Mouse (Mus musculus) liver (tissue): Measurements from ENCODE around the gene Tbc1d5.

Source experiments
- DNase-seq: peaks from one replicate; pipeline ENCODE4 v3.0.0-alpha.2; 2020; ENCODE audit warnings: mixed read lengths

Tbc1d5 gene

DNA sequence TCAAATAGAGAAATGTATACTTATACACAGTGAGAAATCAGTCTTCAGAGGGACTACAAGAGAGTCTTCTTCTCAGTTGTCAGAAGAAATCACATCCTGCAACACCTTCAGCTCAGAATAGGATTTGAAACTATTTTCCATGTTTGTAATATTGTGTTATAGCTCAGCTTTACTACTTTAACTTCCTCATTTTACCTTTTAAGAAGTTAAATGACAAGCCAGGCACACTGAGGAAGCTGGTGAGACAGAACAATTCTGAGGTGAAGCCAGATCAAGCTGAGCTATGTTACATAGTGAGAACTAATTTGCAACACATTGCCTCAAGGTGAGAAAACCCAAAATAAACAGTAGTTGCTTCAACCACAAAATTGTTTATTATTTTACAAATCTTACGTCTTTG lies 135.3 kb downstream of the Tbc1d5 start:
- no peak for DNase-seq

DNA sequence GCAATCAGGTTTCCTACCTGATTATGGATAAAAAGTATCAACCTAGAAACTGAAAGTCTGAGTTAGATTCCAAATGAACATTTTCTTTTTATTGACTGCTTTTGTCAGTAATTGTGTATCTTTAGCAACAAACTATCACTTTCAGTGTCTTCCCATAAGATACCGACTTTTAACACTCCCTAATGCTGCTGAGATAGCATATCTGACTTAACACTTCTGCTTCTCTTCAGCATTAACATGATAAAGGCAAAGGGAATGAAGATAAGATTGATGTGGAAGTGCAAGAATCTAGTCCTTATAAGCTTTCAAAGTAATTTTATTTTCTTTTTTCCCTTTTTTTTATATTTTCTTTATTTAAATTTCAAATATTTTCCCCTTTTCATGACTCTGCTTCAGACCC lies 138.3 kb downstream of the Tbc1d5 start:
- no peak for DNase-seq

DNA sequence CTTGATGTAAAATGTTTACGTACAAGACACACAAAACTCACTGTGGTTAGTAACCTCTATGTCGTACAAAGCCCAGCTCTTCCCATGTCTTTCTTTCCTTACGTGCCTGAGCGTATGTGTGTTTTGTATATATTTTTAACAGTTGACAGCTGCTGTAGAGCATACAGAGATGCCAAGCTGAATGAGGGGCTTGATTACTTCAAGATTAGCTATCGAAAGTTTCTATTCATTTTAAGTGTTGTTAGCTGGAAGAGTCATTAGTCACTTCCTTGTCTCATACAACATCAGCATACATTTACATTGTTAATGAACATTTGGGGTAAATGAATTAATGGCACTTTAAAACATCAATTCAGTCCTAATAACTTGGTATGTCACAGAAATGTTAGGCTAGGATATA lies 155.9 kb downstream of the Tbc1d5 start:
- no peak for DNase-seq

DNA sequence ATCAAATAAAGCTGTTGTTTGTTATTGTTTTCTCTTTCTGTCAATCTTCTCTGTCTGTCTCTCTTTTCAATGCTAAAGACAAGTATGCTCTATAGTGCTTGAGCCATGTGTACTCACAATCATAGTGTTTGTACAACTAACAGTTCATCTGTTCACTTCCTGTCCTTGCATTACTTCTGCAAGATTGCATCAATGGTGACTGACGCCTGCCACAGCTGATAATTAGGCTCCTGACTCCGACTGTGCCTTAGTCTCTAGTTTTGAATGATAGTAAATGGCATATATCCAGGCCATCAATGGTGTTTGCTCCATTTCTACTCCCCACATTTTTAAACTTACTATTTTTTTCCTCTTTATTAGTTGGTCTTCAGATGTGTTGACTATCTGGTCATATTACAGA lies 162.8 kb downstream of the Tbc1d5 start:
- DNase-seq = no peak

DNA sequence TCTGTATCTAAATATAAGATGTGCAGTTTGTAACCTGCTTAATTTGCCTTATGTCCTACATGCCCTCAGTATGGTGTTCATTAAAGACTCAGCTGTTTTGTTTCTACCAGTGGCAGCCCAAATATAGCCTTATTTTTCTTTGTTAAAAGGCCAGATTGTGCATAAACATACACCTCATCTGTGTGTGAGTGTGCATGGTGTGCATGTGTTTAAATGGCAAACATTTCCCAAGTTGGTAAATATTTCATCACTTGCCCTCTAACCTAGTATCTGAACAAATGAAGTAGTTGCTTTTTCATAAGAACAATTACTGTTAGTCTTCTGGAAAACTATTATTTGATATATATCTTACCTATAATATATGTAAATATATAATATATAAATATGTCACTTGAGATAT lies 165.2 kb downstream of the Tbc1d5 start:
- no peak for DNase-seq

DNA sequence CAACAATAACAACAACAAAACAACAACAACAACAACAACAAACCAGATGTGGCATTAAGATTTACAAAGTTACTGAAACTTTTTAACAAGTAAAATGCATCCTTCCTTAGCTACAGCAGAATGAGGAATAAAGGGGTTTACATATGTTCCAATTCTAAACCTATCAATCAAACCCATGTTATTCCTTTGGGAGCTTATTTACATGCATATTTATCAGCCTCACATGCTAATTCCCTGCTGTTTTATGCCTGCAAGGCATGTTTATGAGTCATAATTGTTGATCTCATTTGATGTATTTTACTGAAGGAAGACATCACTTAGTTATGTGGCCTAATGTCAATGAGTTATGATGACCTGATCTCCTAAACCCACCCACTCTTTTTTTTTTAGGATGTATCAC lies 176.0 kb downstream of the Tbc1d5 start:
- no peak for DNase-seq

DNA sequence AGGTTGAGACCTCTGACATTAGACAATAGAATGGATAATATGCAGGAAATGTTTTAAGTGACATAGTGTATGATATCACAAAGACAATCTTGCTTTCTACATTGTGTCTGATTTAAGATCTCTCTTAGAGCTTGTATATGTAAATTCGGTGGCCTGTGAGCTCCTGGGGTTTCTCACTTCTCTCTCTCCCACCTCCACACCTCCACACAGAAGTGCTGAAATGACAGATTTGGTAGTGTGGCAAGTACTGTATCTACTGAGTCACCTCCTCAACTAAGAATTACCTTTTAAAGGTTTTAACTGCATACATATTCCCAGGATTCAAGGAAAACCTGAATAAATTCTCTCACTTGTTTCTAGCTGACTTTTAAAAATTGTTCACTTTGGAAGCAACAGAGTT lies 180.9 kb downstream of the Tbc1d5 start:
- DNase-seq = no peak

DNA sequence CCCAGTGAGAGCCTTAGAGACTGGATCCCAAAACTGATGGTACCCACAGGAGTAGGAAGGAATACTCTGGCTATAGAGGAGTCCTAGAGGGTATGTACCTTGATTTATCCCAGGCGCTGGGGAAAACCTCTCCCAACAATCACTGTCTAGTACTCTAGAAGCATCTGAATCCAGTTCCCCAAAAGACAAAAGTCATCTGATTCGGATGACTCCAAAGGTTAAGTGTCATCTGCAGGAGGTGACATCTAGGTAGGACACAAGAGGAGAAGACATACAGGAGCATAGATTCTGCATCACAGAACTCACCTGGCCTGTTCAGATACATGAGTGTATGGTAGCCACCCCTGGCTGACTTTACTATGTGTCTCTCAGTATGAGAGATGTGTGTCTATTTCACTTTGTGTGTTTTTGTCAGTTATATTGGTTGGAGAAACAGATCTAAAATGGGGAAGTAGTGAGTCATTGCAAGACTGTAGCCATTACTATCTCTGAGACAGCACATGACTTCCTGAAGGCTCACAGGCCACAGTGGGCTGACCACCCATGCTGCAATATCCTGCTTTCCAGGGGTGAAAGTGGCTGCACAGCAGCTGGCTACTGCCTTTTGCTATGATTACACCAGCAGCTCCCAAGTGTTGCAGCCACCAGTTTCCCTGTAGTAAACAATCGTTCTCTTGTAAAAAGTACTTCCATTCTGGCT lies 185.7 kb downstream of the Tbc1d5 start:
- peak; percentile 46 for DNase-seq

DNA sequence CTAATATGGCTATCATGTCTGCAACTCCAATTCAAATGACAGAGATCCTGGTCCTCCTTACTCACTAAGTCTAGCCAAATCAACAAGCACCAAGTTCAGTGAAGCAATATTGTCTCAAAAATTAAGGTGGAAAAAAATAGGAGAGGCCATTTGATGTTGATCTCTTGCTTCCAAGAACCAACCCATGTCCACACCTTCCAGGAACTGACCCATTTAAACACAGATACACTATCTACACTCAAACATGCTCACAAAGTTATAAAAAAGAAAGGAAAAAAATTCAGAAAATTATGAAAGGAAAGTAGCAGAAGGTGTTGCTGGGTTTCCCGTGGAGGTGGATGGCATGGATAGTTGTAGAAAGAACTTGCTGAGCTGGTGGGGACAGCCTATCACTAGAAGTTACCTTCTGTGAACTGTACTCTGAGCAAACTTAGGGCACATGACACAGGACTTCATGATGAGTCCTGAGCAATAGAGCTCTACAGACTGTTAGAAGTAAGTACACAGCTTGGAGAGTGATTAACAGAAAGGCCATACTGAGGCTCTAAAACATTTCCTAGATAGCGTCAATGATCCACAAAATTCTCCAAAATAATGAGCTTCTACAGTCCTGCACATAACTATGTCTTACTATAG lies 188.3 kb downstream of the Tbc1d5 start:
- no peak for DNase-seq

DNA sequence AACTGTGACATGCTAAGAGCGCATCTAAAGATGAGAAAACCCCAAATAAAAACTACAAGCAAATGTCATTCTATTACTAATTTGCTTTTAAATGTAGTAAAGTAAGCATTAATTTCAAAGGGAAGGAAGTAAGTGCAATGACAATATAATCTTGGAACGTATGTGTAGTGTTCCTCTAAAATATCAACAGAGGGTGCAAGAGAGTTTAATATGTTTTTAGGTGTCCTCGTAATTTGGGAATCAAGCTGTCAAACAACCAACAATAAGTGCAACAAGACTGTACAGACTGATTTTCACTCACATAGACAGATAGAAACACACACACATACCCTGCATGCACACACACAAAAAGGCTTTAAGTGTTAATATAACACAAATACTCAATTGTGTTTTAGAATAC lies 191.2 kb downstream of the Tbc1d5 start:
- no peak for DNase-seq

DNA sequence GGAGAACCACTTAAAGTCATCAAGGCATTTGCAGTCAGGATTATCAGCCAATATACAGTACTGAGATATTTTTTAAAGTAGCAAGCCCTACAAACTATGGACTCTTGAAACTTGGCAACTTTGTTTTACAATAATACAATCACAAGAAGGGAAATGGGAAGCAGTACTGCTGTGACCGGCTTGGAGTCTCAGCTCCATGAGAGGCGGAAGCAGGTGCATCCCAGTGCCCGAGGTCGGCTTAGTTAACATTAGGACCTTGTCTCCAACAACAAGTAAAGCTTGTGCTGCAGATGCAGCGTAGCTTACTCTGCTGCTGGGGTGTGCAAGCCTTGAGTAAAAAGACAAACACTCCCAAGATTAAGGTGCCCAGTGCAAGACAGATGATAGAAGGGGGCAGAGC lies 197.2 kb downstream of the Tbc1d5 start:
- DNase-seq = no peak

DNA sequence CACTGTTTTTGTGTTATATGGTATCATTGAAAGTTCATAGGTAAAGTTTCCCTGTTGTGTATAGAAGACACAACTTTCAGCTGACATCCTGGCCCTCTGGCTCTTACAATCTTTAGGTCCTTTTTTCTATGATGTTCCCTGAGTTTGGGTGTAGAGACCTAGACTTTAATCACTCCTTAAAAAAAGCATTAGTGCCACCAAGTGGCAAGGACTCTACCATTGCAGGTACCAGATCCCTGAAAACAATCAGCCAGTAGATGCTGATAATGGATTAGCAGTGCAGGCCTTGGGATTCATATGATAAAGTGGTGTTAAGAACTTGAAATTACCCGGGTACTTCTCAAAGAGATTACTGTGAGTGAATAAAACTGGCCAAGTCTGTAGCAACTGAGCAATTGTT lies 207.0 kb downstream of the Tbc1d5 start:
- no peak for DNase-seq

DNA sequence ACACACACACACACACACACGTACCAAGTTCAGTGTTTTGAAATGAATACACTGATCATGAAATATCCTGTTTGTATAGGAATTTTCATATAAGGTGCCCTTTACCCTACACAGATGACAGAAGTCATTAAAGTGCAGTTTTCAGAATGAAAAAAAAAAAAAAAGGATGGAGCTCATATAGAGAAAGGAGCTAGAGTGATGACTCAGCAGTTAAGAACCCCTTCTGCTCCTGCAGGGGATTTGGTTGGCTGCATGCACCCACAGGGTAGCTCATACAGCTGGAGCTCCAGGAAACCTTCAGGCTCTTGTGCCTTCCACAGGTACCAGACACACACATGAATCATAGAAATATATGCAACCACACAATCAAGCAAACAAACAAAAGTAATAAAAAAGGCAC lies 213.0 kb downstream of the Tbc1d5 start:
- no peak for DNase-seq

DNA sequence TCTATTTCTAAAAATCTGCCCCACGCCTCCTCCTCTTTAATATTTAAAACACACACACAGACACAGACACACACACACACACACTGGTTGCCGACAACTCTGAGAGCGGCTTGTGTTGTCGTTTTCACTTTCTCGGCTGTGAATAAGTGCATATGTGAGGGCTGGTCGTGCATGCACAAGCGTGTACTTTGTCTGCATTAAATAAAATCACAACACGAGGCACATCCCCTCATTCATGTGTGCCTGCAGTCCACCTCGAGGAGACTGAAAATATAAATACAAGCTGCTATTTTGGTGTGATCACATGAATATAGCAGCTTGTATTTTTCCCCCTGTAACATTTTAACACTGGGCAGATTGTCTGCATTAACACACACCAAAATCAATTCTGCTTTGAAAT lies 224.8 kb downstream of the Tbc1d5 start:
- no peak for DNase-seq

DNA sequence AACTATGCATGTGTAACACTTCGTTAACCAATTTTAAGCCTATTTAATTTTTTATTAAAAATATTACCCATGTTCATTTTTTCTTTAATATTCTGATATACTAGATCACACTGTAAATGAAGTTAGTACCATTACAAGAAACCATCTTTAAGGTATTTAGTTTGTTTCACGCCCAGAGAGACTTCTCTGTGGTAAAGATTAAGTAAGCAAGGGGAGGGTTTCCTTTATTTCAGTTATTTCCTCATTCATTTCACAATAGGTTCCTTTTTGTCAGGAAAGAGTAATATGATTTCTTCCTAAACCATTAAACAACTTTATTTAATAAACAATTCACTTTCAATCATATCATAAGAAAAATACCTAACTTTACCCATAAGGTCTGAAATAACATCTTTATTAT lies 256.8 kb downstream of the Tbc1d5 start:
- no peak for DNase-seq

DNA sequence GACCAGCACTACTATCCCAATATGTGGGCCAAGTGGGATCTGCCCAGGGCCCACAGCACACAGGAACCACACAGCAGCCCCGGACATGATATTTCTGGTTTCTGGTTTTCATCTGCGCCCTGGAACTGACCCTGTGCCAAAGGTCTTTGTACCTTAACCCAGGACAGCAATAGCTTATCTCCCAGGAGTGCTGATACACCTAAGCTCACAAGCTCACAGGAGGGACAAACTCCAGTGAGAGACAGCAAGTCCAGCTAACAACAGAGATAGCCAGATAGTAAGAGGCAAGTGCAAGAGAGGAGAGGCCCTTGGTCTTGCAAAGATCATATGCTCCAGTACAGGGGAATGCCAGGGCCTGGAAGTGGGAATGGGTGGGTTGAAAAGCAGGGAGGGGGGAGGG lies 263.9 kb downstream of the Tbc1d5 start:
- DNase-seq = no peak

DNA sequence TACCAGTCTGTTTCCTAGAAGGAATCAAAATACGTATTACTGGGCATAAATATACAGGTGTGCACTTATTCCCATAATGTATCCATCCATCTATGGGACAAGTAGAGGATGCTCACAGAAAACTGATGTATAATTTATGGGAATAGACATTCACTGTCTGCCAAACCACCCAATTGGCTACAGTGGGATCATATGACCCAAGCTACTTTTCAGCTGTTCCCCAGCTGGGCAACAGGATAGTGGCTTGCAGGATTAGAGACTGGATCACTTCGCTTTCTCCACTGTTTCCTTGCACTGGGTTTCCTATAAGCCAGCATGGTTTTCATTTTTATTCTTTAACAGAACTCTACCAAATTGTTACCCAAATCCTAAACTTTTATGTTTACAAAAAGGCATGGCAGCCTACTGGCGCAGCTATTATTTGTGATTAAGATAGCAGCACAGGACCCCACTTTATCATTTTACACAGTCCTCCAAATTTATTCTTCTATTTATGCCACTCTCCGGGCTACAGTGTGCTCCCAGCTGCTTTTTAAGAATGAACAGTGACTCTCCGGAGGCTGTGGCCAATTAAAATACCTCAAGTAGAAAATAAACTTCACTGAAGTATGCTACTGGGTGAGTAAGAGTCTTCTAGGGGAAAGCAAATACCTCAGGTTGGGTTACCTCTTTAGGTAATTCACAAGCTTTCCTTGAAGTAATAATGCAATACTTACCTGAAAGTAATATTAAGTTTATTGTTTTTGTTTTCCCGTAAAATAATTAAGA lies 270.4 kb downstream of the Tbc1d5 start:
- DNase-seq = no peak

DNA sequence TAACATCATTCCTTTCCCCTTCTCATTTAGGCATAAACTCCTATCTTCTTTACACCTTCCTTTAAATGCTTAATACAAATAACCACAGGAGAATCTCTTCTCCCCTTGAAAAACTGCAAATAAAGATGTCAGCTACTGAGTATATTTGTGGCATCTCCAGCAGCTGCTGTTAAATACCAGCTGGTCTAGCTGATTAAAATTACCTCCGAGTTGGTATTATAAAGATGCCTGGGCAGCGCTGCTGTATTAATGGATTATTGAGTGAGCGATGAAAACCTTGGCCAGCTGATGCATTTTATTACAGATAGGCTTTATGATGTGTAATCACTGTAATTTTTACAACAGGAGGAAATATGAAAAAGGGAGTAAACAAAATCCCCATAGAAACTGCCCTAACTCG lies 271.0 kb downstream of the Tbc1d5 start:
- no peak for DNase-seq

DNA sequence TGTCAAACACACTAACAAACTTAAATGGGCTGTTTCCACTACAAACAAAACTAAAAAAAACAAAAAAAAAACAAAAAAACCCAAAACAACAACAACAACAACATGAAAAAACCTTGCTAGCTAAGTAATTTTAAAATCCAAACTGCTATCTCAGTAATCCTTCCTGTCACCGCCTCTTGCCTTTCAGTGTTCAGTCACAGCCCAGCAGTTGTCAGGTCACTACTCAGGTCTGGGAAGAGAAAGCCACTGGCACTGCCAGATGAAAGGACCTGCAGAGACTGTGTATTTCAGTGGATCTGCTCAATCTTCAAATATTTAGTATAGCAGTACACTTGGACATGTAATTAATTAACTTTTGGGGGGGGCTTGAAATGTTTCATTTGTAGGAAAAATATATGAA lies 272.5 kb downstream of the Tbc1d5 start:
- DNase-seq = no peak

DNA sequence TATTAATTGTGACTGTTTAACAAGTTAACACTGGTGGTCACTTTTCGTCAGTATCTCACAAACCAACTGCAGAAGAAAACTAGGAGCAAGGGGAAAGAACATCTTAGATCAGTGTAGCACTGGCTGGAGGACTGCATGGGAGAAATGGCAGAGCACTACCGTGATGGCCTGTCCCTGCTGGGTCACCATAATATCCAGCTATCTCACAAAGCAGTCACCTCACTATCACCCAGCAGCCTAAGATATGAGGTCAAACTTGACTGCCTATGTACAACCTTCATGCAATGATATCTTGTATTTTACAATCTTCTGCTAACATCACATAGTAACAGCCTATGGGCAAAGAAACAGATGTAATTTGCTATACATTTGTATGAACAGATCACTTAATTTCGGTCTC lies 274.7 kb downstream of the Tbc1d5 start:
- DNase-seq = no peak

DNA sequence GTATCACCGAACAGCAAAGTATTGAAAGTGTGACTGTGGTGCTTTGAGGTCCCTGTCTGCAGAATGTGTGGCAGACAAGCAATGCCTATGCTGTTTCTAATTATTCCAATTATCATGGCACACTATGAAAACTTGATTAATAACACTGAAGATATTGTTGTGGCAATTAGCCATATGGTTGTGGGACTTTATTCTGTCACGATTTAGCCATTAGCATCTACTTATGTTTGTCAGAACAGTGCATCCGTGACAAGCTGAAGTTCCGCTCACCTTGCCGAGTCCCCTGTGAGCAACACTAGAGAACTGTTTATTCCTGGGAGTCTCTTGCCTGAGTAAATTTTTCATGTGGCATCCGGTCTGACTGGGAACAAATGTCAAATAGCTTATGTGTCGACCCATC lies 281.3 kb downstream of the Tbc1d5 start:
- DNase-seq = no peak

DNA sequence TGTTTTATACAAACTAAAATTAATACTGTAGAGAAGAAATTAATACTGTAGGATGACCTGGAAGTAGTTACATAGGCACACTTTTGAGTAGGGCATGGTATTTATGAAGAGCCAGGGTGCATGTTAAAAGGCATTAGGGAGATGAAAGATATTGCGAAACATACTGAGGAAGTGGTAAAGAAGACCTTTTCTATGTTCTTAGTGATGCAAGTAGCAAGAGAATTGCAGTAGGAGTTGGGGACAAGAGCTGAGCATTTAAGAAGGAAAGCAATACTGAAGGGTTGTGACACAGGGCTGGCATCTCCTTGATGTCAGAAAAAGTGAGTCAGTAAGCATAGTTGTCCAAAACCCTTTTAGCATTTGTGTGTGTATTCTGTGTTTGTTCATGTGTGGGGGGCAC lies 289.7 kb downstream of the Tbc1d5 start:
- DNase-seq = no peak

DNA sequence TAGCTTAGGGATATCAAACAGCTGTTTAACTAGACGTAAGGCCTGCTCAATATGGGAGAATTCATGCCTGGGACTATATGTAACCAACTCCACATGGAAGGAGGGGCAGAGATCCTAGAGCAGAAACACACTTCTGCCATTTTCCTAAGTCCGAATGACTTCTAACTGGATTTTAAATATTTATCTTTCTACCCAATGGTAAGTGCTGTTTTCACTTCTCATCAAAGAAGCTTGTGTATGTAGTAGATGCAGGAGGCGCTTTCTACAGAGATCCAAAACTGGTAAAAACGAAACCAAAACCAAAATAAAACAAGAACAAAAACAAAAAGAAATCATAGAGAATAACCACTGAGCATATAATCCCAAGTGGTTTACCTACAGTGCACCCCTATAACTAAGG lies 299.2 kb downstream of the Tbc1d5 start:
- no peak for DNase-seq

DNA sequence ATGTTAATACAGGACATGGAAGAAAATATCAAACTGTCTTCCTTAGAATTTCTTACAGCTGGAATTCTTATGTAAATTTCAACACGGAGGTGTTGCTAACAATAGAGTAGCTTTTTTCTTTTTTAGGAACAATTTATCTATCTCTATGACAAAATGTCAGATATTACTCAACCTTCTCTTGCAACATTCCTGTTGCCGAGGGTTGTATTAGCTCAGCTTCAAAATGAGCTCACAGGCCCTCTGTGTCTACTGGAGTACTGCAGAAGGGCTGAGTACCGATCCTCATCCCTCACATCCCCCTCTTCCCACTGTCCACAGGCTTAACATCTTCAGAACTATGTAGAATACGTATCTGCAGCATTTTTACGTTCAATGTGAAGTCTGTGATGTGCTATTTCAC lies 302.7 kb downstream of the Tbc1d5 start:
- DNase-seq = no peak
